Mouse (Mus musculus) liver, adult 2 months (tissue): Measurements from ENCODE around the gene Lss.

ENCODE experiments used
- CTCF ChIP-seq: fragments of 200-500 bp; IDR thresholded peaks from 2 replicates; pipeline ENCODE4 v1.5.1; 2011; ENCODE audit warnings: low read depth, low read length, control low read depth
- POLR2A ChIP-seq: fragments of 200-500 bp; IDR thresholded peaks from 2 replicates; pipeline ENCODE4 v1.6.1; 2011; ENCODE audit warnings: low read length, control low read depth; ENCODE audit not compliant: insufficient read depth; ENCODE audit errors: extremely low read depth

- no peak for TF ChIP-seq CTCF
- TF ChIP-seq POLR2A, result no peak
These were observed 22.7 kb downstream of the Lss start for GRCm38 (mm10) chr10:76554061-76554460.
